Mouse (Mus musculus) embryonic facial prominence, embryonic 10.5 days (tissue): Measurements from ENCODE around the gene Plppr1. TPM values are rescaled to one million over a fixed set of nuclear protein-coding genes. Genes with fewer than 3 reads are reported as not detected.

Experiments used
- DNase-seq: peaks from one replicate; pipeline ENCODE4 v3.0.0-alpha.2; 2017; ENCODE audit warnings: low spot score
- H3K27ac ChIP-seq: fragments of 300-500 bp; sonication (generic); replicated peaks from 2 replicates; pipeline ENCODE4 v1.5.1; 2016; ENCODE audit warnings: mild to moderate bottlenecking
- H3K27me3 ChIP-seq: fragments of 300-500 bp; sonication (generic); replicated peaks from 2 replicates; pipeline ENCODE4 v1.6.1; 2016; ENCODE audit warnings: low read depth, mild to moderate bottlenecking; ENCODE audit not compliant: poor library complexity, severe bottlenecking
- H3K36me3 ChIP-seq: fragments of 300-500 bp; sonication (generic); replicated peaks from 2 replicates; pipeline ENCODE4 v1.6.1; 2016; ENCODE audit warnings: mild to moderate bottlenecking, moderate library complexity
- H3K4me1 ChIP-seq: fragments of 300-500 bp; sonication (generic); 2 replicates; pipeline ENCODE4 v1.6.1; 2016
- H3K4me3 ChIP-seq: fragments of 300-500 bp; sonication (generic); 2 replicates; pipeline ENCODE4 v1.5.1; 2016; ENCODE audit warnings: mild to moderate bottlenecking, moderate library complexity
- H3K9me3 ChIP-seq: fragments of 300-500 bp; sonication (generic); 2 replicates; pipeline ENCODE4 v1.6.1; 2016; ENCODE audit warnings: mild to moderate bottlenecking
- WGBS: fragments of 180-500 bp; shearing (Covaris S2); methylation state at CpG from one replicate; pipeline ENCODE4 v1.1.7; 2016; 5-methylcytosine and 5-hydroxymethylcytosine counted together
- polyA plus RNA-seq: library from polyadenylated mRNA; unstranded; fragments of >200 nt; fragmentation: Nextera tagmentation; extraction: Ambion mirVana; gene quantifications from 2 replicates; pipeline ENCODE4 v1.2.1, GENCODE M21; 2016

The Plppr1 gene
- polyA plus RNA-seq, 1 experiment from 2014 or later: 2.9 TPM

DNA sequence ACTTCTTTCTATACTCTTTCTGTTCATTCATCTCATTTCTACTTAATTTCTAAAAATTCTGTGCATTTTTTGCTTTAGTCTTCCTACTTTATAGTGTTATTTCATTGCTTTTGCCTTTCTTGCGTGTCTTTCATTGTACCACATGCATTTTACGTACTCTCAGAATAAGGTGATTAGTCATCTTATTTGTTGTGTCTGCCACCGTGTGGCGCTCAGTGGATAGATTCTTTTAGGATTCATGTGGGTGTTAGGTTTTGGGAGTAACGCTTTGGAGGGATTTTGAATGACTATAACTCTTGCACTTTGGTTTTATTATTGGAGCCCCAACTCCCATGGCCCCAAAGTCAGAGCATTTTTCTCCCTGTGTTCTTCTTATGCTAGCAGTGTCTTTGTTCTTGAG lies 152.5 kb downstream of the Plppr1 start:
- H3K4me3 ChIP-seq: no peak overlapping the region
- H3K36me3 ChIP-seq: no peaks in the 10 kb centered on the region
- H3K27ac ChIP-seq: no peak overlapping the region
- 69% methylated on average over 5 of the region's 5 CpGs for WGBS
- DNase-seq: no peak
- H3K9me3 ChIP-seq: no peaks in the 10 kb centered on the region
- no peaks in the 10 kb centered on the region for H3K27me3 ChIP-seq
- no peaks in the 10 kb centered on the region for H3K4me1 ChIP-seq

DNA sequence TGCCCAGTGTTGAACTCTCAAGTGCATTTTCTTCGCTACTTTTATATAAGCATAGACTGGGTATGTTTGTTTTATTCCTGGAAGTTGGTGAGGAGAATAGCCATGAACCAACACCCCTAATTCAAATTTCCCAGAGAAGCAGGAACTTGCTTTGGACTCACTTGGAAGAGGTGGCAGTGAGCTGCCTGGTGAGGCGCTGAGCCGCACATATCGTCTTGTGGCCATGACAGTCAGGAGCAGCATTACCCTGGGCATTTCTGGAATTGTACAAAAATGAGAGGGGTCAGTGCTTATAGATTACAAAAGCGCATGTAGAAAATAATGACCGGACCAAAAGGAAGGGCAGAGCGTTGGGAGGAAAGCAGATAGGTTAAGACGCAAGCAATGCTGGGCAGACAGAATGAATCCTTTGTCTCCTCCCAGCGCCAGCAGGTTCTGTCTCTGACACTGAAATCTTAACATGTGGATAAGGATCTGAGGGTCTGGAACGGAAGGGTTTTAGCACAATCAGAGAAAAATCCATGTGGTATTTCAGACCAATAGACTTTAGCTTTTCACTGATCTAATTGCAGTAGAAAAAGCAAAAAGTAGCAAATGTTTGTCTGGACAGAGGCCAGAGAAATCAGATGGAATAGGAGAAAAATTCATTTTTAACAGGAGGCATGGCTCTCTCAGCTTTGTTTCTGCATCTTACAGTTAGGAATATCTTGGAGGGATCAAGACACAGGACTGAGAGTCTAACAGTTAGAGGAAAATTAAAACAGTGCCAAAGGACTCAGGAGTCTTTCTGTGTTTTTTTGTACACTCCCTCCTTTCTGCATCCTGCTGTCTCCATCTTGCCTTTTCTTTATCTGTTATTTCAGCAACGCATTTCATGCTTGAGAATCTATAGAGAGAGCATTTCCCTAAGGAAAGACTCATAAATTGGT lies 153.8 kb downstream of the Plppr1 start:
- WGBS: 78% methylated on average over 11 of the region's 11 CpGs
- no peaks in the 10 kb centered on the region for H3K27me3 ChIP-seq
- no peaks in the 10 kb centered on the region for H3K36me3 ChIP-seq
- H3K9me3 ChIP-seq: no peaks in the 10 kb centered on the region
- H3K27ac ChIP-seq: no peak overlapping the region
- DNase-seq: no peak
- no peaks in the 10 kb centered on the region for H3K4me1 ChIP-seq
- H3K4me3 ChIP-seq: no peak overlapping the region

DNA sequence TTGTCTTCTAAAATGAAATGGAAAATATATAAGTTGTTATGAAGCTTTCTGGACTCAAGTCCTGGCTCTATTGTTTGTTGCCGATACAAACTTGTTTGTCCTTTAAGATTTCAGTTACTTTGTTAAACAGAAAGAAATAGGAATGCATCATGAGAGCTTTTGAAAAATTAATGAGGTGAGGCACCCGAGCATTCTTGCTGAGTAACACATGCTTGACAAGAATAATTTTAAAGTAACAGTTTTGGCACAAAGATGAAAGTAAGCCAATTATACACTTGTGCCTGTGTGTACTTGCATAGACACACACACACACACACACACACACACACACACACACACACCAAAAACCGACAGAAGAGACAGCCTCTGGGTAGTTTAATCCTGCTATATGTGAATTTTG lies 155.3 kb downstream of the Plppr1 start:
- no peaks in the 10 kb centered on the region for H3K4me1 ChIP-seq
- H3K27ac ChIP-seq: no peak overlapping the region
- H3K9me3 ChIP-seq: no peaks in the 10 kb centered on the region
- no peaks in the 10 kb centered on the region for H3K27me3 ChIP-seq
- H3K4me3 ChIP-seq: no peak overlapping the region
- WGBS: 85% methylated on average over 3 of the region's 3 CpGs
- no peak for DNase-seq
- H3K36me3 ChIP-seq: no peaks in the 10 kb centered on the region

DNA sequence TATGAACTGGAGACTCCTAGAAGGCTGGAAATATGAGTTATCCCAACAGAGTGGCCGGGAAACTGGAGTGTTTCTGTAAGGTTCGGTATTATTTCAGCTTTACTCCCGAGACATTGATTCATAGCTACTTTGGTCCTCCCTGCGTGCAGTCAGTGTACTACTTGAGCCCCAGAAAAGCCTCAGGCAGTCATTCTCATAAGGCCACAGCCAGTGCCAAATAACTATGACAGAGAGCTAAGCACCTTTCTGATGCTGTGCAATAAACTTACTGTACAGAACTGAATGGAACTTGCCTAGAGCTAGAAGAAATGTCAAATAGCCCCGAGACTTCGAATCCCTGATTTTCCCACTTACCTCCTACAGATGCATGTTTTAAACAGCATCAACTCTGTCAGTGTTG lies 164.4 kb downstream of the Plppr1 start:
- WGBS: 81% methylated on average over 6 of the region's 6 CpGs
- Histone ChIP-seq H3K27me3 (no peaks in the 10 kb centered on the region), H3K9me3 (no peaks in the 10 kb centered on the region), H3K4me1 (no peaks in the 10 kb centered on the region), H3K36me3 (no peaks in the 10 kb centered on the region), H3K27ac (no peak overlapping the region), H3K4me3 (no peak overlapping the region)
- DNase-seq: no peak

DNA sequence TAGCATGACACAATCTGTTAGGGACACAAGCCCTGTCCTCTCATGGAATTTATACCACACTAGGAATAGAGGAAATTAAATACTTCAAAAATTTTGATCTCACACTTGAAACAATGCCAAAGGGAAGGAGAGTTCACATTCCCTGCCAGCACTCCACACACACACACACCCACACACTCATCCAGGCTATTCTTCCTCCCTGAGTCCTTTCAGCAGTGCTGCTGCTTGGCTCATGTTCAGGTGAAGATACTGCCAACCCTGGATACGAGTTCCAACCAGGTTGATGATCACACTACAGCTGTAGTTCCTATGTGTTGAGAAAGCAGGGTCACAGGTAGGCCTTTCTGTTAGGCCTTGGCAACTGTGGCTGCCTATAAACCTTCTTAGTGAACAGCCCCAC lies 165.9 kb downstream of the Plppr1 start:
- H3K27ac ChIP-seq: no peak overlapping the region

DNA sequence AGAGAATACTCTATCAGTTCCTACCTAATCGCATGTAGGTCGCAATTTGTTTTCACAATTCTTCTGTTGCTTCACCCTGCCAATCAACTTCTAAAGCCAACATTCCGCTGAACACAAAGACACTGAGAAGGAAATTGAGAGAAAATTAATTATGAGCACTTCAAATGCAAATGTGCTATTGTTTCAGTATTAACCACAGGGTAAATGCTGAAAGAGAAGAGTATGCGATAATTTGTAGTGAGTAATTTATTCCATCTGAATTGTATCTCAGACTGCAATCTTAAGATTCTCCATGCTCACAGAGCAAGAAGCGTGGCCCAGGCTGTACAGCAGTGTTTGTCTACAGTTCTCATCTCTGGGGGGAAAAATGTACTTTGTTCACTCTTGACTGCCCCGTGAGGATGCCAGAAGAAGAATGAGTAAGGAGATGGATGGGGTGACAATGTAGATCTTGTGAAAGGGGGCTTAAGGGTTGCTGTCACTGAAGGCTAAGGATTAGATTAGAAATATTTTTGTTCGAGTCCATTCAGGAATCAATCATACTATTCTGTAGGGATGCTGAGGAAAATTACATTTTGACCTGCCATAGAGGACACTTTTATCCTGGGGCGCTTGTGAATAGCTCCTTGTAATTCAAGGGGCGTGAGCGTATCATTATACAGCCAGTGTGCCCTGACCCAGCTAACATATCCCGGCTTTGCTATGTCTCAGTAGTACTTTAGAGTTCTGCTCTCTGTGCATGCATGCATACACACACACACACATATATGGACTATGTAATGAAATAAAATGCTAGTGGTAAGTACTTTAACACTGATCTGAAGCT lies 173.3 kb downstream of the Plppr1 start:
- Histone ChIP-seq H3K9me3 (no peaks in the 10 kb centered on the region), H3K36me3 (no peaks in the 10 kb centered on the region), H3K4me1 (peaks cover 9% of the 10 kb centered on the region; the same call in 1 of the 2 replicates), H3K27me3 (no peaks in the 10 kb centered on the region), H3K4me3 (no peak overlapping the region), H3K27ac (no peak overlapping the region)
- 72% methylated on average over 11 of the region's 11 CpGs for WGBS
- DNase-seq: no peak

More for the DNA sequence above, 165.9 kb downstream of the Plppr1 start:
- no peaks in the 10 kb centered on the region for H3K27me3 ChIP-seq
- 76% methylated on average over 1 of the region's 1 CpGs for WGBS
- H3K4me3 ChIP-seq: no peak overlapping the region
- DNase-seq: no peak
- H3K36me3 ChIP-seq: no peaks in the 10 kb centered on the region
- H3K9me3 ChIP-seq: no peaks in the 10 kb centered on the region
- H3K4me1 ChIP-seq: no peaks in the 10 kb centered on the region

DNA sequence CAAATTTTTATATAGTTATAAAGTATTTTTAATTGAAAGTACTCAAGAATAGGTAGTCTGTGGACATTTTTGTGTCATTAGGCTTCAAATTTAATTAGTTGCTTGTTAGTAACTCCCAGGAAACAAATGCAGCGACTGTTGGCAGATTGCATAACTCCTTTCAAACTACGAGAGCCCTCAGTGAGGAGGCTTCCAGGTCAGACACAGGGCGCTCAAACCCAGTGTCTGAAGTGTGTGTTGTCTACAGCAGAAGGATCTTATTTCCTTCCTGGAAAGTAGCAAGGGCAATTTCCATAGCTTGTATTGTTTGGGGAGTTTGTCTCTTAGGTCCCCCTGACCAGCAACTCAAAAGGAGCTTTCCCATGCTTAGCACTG lies 173.9 kb downstream of the Plppr1 start:
- H3K27ac ChIP-seq: no peak overlapping the region
- no peak overlapping the region for H3K4me3 ChIP-seq
- WGBS: 49% methylated on average over 3 of the region's 3 CpGs
- no peaks in the 10 kb centered on the region for H3K27me3 ChIP-seq
- H3K9me3 ChIP-seq: no peaks in the 10 kb centered on the region
- H3K4me1 ChIP-seq: peaks cover 9% of the 10 kb centered on the region; the same call in 1 of the 2 replicates
- DNase-seq: no peak
- no peaks in the 10 kb centered on the region for H3K36me3 ChIP-seq

DNA sequence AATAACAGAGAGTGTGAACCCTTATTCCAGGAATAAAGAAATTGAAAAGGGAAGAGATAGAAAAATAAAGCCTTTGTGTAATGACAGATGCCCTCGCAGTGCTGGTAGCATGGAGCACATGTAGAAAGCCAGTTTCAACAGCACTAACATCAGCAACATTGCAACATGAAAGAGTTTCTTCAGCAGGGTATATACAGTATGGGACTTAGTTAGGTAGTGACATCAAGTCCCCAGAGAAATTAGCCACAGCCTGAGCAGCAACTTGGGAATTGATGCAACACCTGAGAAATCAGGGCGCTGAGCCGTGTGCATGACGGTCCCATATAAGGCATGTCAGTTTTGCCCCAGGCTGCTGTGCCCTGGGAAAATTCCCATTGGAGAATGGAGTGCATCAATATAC lies 179.0 kb downstream of the Plppr1 start:
- Histone ChIP-seq H3K36me3 (no peaks in the 10 kb centered on the region), H3K4me1 (peaks cover under 1% of the 10 kb centered on the region; the same call in 1 of the 2 replicates), H3K4me3 (no peak overlapping the region), H3K27ac (no peak overlapping the region), H3K9me3 (no peaks in the 10 kb centered on the region), H3K27me3 (no peaks in the 10 kb centered on the region)
- no peak for DNase-seq
- WGBS: 94% methylated on average over 4 of the region's 4 CpGs

DNA sequence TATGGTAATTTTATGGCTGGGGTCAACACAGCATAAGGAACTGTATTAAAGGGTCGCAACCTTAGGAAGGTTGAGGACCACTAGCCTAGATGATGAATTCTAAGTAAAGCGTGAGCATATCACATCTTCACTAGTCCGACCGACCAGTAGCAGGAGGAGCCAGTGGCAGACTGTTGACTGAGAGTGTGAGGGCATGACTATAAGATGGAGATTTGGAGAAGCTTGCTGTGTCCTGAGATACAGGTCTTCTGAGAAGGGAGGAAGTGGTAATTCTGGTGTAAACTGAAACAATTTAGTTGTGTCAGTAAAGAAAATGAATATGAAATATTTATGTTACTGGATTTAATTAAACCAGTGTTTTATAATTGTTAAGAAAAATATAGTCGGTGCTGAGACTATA lies 180.4 kb downstream of the Plppr1 start:
- no peaks in the 10 kb centered on the region for H3K27me3 ChIP-seq
- 90% methylated on average over 5 of the region's 5 CpGs for WGBS
- no peaks in the 10 kb centered on the region for H3K4me1 ChIP-seq
- no peak overlapping the region for H3K4me3 ChIP-seq
- H3K36me3 ChIP-seq: no peaks in the 10 kb centered on the region
- no peak for DNase-seq
- H3K27ac ChIP-seq: no peak overlapping the region
- no peaks in the 10 kb centered on the region for H3K9me3 ChIP-seq

DNA sequence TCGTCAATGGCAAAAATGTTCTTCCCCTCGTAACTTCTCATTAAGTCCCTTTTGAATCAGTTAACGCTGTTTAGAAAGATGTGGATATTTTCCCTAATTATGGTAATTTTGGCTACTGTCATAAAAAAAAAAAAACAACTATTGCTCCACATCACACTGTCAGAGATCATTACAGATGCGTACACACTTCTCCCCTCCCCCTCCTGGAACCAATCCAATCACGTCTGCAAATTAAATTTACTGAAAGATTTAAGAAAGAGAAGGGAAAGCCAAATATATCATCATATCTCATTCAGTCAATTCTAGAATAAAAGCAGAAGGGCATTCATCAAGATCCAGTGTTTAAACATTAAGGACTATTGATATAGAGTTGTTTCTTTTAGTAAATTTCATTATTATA lies 185.7 kb downstream of the Plppr1 start:
- H3K4me1 ChIP-seq: no peaks in the 10 kb centered on the region
- 81% methylated on average over 5 of the region's 5 CpGs for WGBS
- no peaks in the 10 kb centered on the region for H3K27me3 ChIP-seq
- no peak overlapping the region for H3K27ac ChIP-seq
- H3K4me3 ChIP-seq: no peak overlapping the region
- H3K9me3 ChIP-seq: no peaks in the 10 kb centered on the region
- DNase-seq: no peak
- no peaks in the 10 kb centered on the region for H3K36me3 ChIP-seq

DNA sequence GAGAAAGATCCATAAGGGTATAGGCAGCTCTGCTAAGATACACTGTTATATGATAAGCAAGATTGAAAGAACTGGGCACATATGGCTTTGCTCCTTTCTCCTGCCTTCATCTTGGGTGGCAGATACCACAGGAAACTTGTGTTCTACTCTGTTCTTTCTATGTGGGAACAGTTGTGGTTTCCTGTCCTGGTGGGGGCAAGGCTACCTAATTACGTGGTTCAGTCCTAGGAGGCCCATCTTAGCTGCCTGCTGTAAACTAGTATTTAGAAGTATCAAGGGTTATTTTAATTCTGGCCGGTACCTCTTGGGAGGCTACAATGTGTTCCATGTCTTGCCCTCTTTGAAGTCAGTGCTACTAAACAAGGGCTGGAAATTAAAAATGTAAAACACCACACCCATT lies 186.2 kb downstream of the Plppr1 start:
- DNase-seq: no peak
- Histone ChIP-seq H3K36me3 (no peaks in the 10 kb centered on the region), H3K9me3 (no peaks in the 10 kb centered on the region), H3K4me1 (no peaks in the 10 kb centered on the region), H3K27me3 (no peaks in the 10 kb centered on the region), H3K27ac (no peak overlapping the region), H3K4me3 (no peak overlapping the region)
- 77% methylated on average over 2 of the region's 2 CpGs for WGBS

DNA sequence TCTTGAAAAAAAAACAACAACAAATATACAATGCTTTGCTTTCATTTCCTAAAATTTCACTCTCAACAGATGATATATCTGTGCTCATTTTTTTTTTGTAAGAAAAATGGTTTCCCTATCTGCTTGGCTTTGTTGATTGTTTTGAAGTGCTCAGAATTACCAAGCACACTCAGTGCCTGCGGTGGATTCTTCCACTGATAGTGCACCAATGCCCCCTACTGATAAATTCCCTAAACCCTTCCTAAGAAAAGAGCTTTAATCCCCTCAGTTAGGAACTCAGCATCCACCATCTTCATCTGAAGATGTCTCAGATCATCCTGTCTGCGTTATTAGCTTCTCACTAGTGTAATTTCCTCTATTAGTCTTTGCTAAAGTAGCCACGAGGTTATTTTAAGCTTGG lies 192.2 kb downstream of the Plppr1 start:
- Histone ChIP-seq H3K4me3 (no peak overlapping the region), H3K36me3 (no peaks in the 10 kb centered on the region), H3K27me3 (no peaks in the 10 kb centered on the region), H3K4me1 (no peaks in the 10 kb centered on the region), H3K27ac (no peak overlapping the region), H3K9me3 (no peaks in the 10 kb centered on the region)
- WGBS: 13% methylated on average over 3 of the region's 3 CpGs
- no peak for DNase-seq

DNA sequence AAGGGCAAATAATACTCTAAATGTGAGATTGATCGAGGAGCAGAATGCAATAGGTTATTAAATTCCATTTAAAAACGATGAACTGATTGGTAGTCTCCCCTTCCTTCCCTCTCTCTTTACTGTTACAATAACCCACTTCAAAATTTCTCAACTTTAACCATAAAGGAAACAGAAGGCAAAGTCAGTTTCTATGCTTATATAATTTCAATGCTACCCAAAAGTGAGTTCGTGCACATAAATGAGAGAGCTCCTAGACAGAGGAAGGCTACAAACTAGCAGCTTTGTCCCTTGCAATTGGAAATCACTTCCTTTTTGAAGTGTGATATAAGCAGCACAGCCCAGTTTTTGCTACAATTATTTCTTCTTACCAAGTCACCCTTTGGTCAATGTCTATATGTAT lies 193.1 kb downstream of the Plppr1 start:
- DNase-seq: no peak
- 91% methylated on average over 3 of the region's 3 CpGs for WGBS
- H3K4me1 ChIP-seq: no peaks in the 10 kb centered on the region
- no peaks in the 10 kb centered on the region for H3K9me3 ChIP-seq
- H3K36me3 ChIP-seq: no peaks in the 10 kb centered on the region
- no peak overlapping the region for H3K4me3 ChIP-seq
- no peak overlapping the region for H3K27ac ChIP-seq
- no peaks in the 10 kb centered on the region for H3K27me3 ChIP-seq
